Mouse (Mus musculus) limb, embryonic 15.5 days (tissue): ENCODE measurements around the gene Prpsap1. TPM values are rescaled to one million over a fixed set of nuclear protein-coding genes. Genes with fewer than 3 reads are reported as not detected.

Experiments used
- ATAC-seq: fragments of 200-750 bp; cut with Nextera tagmentation; 2 replicates; pipeline ENCODE4 v1.8.0; 2017; ENCODE audit warnings: low read depth, moderate TSS enrichment; ENCODE audit not compliant: insufficient number of reproducible peaks, low FRiP score, low TSS enrichment
- H3K27ac ChIP-seq: fragments of 300-500 bp; sonication (generic); 2 replicates; pipeline ENCODE4 v1.5.1; 2015; ENCODE audit warnings: moderate library complexity, mild to moderate bottlenecking, inconsistent platforms
- H3K27me3 ChIP-seq: fragments of 300-500 bp; sonication (generic); 2 replicates; pipeline ENCODE4 v1.6.1; 2015; ENCODE audit warnings: inconsistent platforms
- H3K36me3 ChIP-seq: fragments of 300-500 bp; sonication (generic); 2 replicates; pipeline ENCODE4 v1.6.1; 2015; ENCODE audit warnings: inconsistent platforms
- H3K4me1 ChIP-seq: fragments of 300-500 bp; sonication (generic); 2 replicates; pipeline ENCODE4 v1.6.1; 2015; ENCODE audit warnings: inconsistent platforms
- H3K4me2 ChIP-seq: fragments of 300-500 bp; sonication (generic); 2 replicates; pipeline ENCODE4 v1.6.1; 2015; ENCODE audit warnings: mild to moderate bottlenecking, inconsistent platforms
- H3K4me3 ChIP-seq: fragments of 300-500 bp; sonication (generic); 2 replicates; pipeline ENCODE4 v1.5.1; 2015; ENCODE audit warnings: mild to moderate bottlenecking, inconsistent platforms
- H3K9ac ChIP-seq: fragments of 300-500 bp; sonication (generic); 2 replicates; pipeline ENCODE4 v1.6.1; 2015; ENCODE audit warnings: inconsistent platforms
- H3K9me3 ChIP-seq: fragments of 300-500 bp; sonication (generic); 2 replicates; pipeline ENCODE4 v1.6.1; 2016; ENCODE audit warnings: inconsistent platforms
- WGBS: fragments of 180-500 bp; shearing (Covaris S2); methylation state at CpG from one replicate; pipeline ENCODE4 v1.1.7; 2015; 5-methylcytosine and 5-hydroxymethylcytosine counted together
- polyA plus RNA-seq: library from polyadenylated mRNA; unstranded; fragments of >200 nt; fragmentation: Nextera tagmentation; extraction: Ambion mirVana; gene quantifications from 2 replicates; pipeline ENCODE4 v1.2.1, GENCODE M21; 2015

The Prpsap1 gene
- polyA plus RNA-seq, 1 experiment from 2014 or later = 138 TPM

DNA sequence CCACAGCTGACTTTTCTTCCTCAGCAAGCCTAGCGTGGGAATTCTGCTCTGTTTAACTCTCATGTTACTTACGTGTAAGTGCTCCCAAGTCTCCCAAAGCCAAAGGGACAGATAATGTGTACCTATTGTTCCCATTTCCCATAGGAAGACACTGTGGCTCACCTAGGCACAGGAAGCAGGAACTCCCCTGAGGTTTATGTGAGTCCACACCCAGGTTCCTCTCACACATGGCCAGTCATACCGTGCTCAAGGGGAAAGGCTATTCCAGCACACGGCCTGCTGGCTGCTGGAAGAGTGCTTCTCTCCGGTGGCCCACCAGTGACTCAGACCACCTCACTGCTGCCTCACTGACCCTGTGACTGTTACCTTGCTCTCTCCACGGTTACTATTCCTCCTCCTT, 72.9 kb downstream of the Prpsap1 start:
- Histone ChIP-seq H3K9ac (no peak overlapping the region), H3K27ac (no peak overlapping the region), H3K4me1 (peaks cover 21% of the 10 kb centered on the region), H3K9me3 (no peaks in the 10 kb centered on the region), H3K4me2 (no peak overlapping the region), H3K36me3 (no peaks in the 10 kb centered on the region), H3K4me3 (no peak overlapping the region), H3K27me3 (no peaks in the 10 kb centered on the region)
- 75% methylated on average over 6 of the region's 6 CpGs for WGBS
- ATAC-seq = no peak

Other genes starting within 250 kb of the Prpsap1 start
- 108 and 109 TPM in 2 replicates for gene Srp68, start 220.0 kb downstream of the Prpsap1 start, polyA plus RNA-seq
- gene Galr2, start 213.3 kb downstream of the Prpsap1 start, polyA plus RNA-seq = 0.41 and 0.62 TPM in 2 replicates
- gene Exoc7, start 187.0 kb downstream of the Prpsap1 start, polyA plus RNA-seq = 66.2 and 73.8 TPM in 2 replicates
- gene Foxj1, start 158.8 kb downstream of the Prpsap1 start, polyA plus RNA-seq = 0.15 and 0.19 TPM in 2 replicates
- 9.9 and 12.3 TPM in 2 replicates for gene Rnf157, start 81.2 kb downstream of the Prpsap1 start, polyA plus RNA-seq
- 25.9 and 26.6 TPM in 2 replicates for gene Ubald2, start 60.1 kb downstream of the Prpsap1 start, polyA plus RNA-seq
- gene Qrich2, start 28.0 kb downstream of the Prpsap1 start, polyA plus RNA-seq = 0.09 and 0.15 TPM in 2 replicates
- 7.7 and 11.2 TPM in 2 replicates for gene Sphk1, start 36.7 kb upstream of the Prpsap1 start, polyA plus RNA-seq
- gene Ube2o, start 87.2 kb upstream of the Prpsap1 start, polyA plus RNA-seq = 9.7 and 10.1 TPM in 2 replicates
- not detected in 2 replicates for gene Aanat, start 92.2 kb upstream of the Prpsap1 start, polyA plus RNA-seq
- 7.1 and 8.2 TPM in 2 replicates for gene Rhbdf2, start 132.8 kb upstream of the Prpsap1 start, polyA plus RNA-seq
- 1.9 and 2.6 TPM in 2 replicates for gene Prcd, start 159.3 kb upstream of the Prpsap1 start, polyA plus RNA-seq
- gene Cygb, start 160.1 kb upstream of the Prpsap1 start, polyA plus RNA-seq = 20.1 and 22.2 TPM in 2 replicates